Mouse (Mus musculus) C2C12 (cell line): ENCODE results near the gene Gm20441.
A peak's percentile ranks its signal among the peaks of the same experiment; 100 is the strongest.

Experiments
- CEBPB ChIP-seq: IDR thresholded peaks from one replicate; pipeline ENCODE4 v1.6.1; 2011; ENCODE audit warnings: low read depth, mild to moderate bottlenecking, control low read depth, moderate library complexity
- CTCF ChIP-seq: IDR thresholded peaks from one replicate; pipeline ENCODE4 v1.5.1; 2011; ENCODE audit not compliant: control insufficient read depth, insufficient read depth, insufficient read length
- MAX ChIP-seq: IDR thresholded peaks from one replicate; pipeline ENCODE4 v1.6.1; 2011; ENCODE audit warnings: mild to moderate bottlenecking, control low read depth
- MYOD1 ChIP-seq: IDR thresholded peaks from one replicate; pipeline ENCODE4 v1.6.1; 2011; ENCODE audit warnings: low read depth; ENCODE audit not compliant: control insufficient read depth, insufficient read length
- MYOG ChIP-seq: IDR thresholded peaks from one replicate; pipeline ENCODE4 v1.6.1; 2011; ENCODE audit not compliant: control insufficient read depth, insufficient read length; ENCODE audit errors: extremely low read depth
- USF1 ChIP-seq: IDR thresholded peaks from one replicate; pipeline ENCODE4 v1.6.1; 2011; ENCODE audit warnings: low read depth, mild to moderate bottlenecking, control low read depth, moderate library complexity

DNA sequence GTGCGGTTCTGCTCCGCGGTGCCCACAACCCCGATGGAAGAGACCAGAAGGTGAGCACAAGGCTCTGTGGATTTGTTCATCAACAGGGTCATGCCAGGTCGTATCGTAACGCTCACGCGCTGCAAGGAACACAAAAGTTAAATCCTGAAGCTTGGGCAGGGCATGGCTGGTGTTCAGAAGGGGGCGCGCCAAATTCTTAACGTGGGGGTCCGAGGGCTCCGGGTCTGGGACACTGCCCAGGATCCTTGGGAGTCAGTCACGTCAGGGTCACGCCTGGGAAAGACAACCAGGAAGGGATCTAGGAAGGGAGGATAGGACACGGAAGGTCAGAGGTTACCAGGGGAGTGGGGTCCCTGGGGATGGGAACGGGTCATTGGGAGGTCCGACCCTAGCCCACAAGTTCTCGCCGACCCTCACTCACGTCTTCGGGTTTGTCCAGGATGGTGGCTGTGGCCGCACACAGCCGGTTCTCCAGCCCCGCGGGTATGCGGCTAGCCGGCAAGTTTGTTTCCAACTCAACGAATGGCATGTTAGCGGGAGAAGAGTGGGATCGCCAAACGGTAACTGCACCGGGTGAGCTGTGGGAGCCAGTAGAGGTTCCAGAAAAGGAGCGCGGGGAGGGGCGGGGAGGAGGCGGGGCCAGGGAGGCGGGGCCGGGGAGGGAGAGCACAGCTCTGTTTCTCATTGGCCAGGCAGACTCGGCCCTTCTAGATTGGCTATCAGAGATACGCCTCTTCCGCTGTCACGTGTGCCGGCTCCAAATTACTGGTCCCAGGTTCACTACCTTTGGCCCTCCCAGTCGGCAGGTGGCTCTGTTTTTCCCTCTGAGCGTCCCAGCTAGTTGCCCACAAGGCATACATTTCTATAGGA, 7.7 kb downstream of the Gm20441 start, which contains the start of gene Ddt:
- TF ChIP-seq CTCF (peak; percentile 24), MYOD1 (no peak), MAX (peak; percentile 18), CEBPB (no peak), USF1 (peak; percentile 94), MYOG (no peak)
